16 mouse cellular contexts compared by ENCODE assay signal in genomic region chr12:8099114-8099513, GRCm38 (mm10).
A peak's percentile ranks its signal among the peaks of the same experiment; 100 is the strongest.
DNase-seq lines count a peak whose midpoint lies in the region; ATAC-seq lines count a peak whose summit lies in the region.
"Had no signal": no experiment of that assay in that cellular context is flagged by ENCODE, and none has a peak within 500 bp of the region (broad histone marks: within the 10 kb centered on the region; RNA-seq: fewer than 3 reads in every experiment).

No protein-coding gene starts in this region.

- WGBS in heart, embryonic 12.5 days = 46% methylated on average over 2 of the region's 2 CpGs

- DNase-seq in heart, adult 18-20 months = peak; percentile 32 to 59
- peak; percentile 17 for DNase-seq in heart, postnatal 4 days
- DNase-seq in testis, postnatal 14 days (ENCODE audit: low spot score) = no peak
- no peak for DNase-seq in left cerebral cortex, adult 11 months (ENCODE audit: low spot score)
- DNase-seq in urinary bladder, postnatal 14 days (ENCODE audit: low spot score) = no peak
- DNase-seq: cerebellum, adult 9-10 months; thymus, postnatal 14 days had no signal

- no peak overlapping the region for H3K4me2 ChIP-seq in heart, embryonic 12.5 days
- H3K4me2 ChIP-seq: liver, embryonic 12.5 days had no signal

- H3K36me3 ChIP-seq in heart, embryonic 12.5 days = no peaks in the 10 kb centered on the region
- H3K36me3 ChIP-seq: hindbrain, embryonic 10.5 days; limb, embryonic 10.5 days; liver, embryonic 12.5 days had no signal

- ATAC-seq in heart, embryonic 12.5 days (ENCODE audit: insufficient number of reproducible peaks, low FRiP score) = no peak
- ATAC-seq in erythroblast, adult 5-6 weeks (replicated peaks; ENCODE audit: low FRiP score, poor library complexity, severe bottlenecking) = peak; percentile 79
- ATAC-seq in megakaryocyte progenitor cell, adult 5-6 weeks (replicated peaks; ENCODE audit: poor library complexity) = peak; percentile 90
- ATAC-seq: forebrain, embryonic 16.5 days; liver, embryonic 12.5 days had no signal

- H3K4me3 ChIP-seq in heart, embryonic 12.5 days = no peak overlapping the region
- H3K4me3 ChIP-seq: hindbrain, embryonic 10.5 days; limb, embryonic 10.5 days; liver, embryonic 12.5 days; megakaryocyte, embryonic 14.5 days had no signal

- H3K9me3 ChIP-seq in heart, embryonic 12.5 days (replicated peaks) = no peaks in the 10 kb centered on the region; the same call in 1 of the 2 replicates
- H3K9me3 ChIP-seq: hindbrain, embryonic 10.5 days; limb, embryonic 10.5 days; liver, embryonic 12.5 days had no signal

- no peaks in the 10 kb centered on the region for H3K27me3 ChIP-seq in heart, embryonic 12.5 days (replicated peaks)
- H3K27me3 ChIP-seq: CH12.LX; liver, embryonic 12.5 days; megakaryocyte, embryonic 14.5 days had no signal

- H3K9ac ChIP-seq in heart, embryonic 12.5 days = no peak overlapping the region
- H3K9ac ChIP-seq: liver, embryonic 12.5 days had no signal

- no peak overlapping the region for H3K27ac ChIP-seq in heart, embryonic 12.5 days (ENCODE audit: poor library complexity, severe bottlenecking)
- H3K27ac ChIP-seq: hindbrain, embryonic 10.5 days; limb, embryonic 10.5 days; liver, embryonic 12.5 days had no signal

- 0 out of 2 replicates have a peak, but pooled peaks cover 7% of the 10 kb centered on the region for H3K4me1 ChIP-seq in heart, embryonic 12.5 days (replicated peaks)
- H3K4me1 ChIP-seq: hindbrain, embryonic 10.5 days; limb, embryonic 10.5 days; liver, embryonic 12.5 days; megakaryocyte, embryonic 14.5 days had no signal

Comparison
In these comparisons a context has a peak if more than half of its experiments do, and no peak if none do; other contexts are left out.
1. DNase-seq: peak in heart, adult 18-20 months (2 of 2) and heart, postnatal 4 days (single experiment); none in testis, postnatal 14 days (single experiment), left cerebral cortex, adult 11 months (single experiment) and urinary bladder, postnatal 14 days (single experiment).